8 mouse cellular contexts compared by ENCODE assay signal in the genomic region with DNA sequence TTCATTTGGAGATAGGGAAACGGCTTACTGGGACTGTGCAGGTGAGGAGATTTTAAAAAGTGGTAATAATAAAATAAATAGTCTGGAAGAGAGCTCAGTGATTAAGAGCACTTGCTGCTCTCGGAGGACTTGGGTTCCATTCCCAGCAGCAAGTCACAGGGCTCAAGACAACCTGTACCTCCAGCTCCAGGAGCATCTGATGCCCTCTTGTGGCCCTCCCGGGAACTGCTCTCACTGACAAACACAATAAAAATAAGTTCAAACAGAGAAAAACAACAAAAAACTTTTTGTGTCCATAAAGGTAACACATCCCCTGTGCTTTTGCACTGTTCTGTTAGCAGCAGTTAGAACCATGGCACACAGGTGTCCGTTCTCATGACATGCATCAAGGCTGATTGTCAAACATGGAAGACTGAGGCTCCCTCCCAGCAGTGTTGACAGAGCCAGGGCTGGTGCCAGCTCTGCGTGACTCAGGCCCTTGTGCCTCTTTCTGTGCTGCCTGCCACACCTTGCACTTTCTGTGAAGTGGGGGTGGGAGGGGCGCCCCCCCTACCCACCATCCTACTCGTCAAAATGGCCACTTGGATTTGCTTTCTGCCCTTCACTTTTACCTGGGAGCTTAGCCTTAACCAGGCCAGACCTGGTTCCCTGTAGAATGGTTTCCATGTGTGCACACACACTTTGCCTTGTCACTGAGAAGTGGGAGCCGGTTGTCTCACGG. TPM values are rescaled to one million over a fixed set of nuclear protein-coding genes. Genes with fewer than 3 reads are reported as not detected.
A peak's percentile ranks its signal among the peaks of the same experiment; 100 is the strongest.
DNase-seq lines count a peak whose midpoint lies in the region; ATAC-seq lines count a peak whose summit lies in the region.

No protein-coding gene starts in this region.

- H3K4me2 ChIP-seq in forebrain, embryonic 15.5 days (replicated peaks): no peak overlapping the region
- no peak overlapping the region for H3K4me2 ChIP-seq in liver, embryonic 12.5 days
- no peak overlapping the region for H3K4me2 ChIP-seq in liver, embryonic 13.5 days

- ATAC-seq in forebrain, embryonic 15.5 days (replicated peaks): no peak
- ATAC-seq in liver, embryonic 12.5 days: no peak
- no peak for ATAC-seq in liver, embryonic 13.5 days (ENCODE audit: low read depth)

- H3K4me1 ChIP-seq in forebrain, embryonic 10.5 days: peaks cover 33% of the 10 kb centered on the region
- H3K4me1 ChIP-seq in forebrain, embryonic 15.5 days: peaks cover 29% of the 10 kb centered on the region
- H3K4me1 ChIP-seq in liver, embryonic 12.5 days: peaks cover 34% of the 10 kb centered on the region
- peaks cover 32% of the 10 kb centered on the region for H3K4me1 ChIP-seq in liver, embryonic 13.5 days (replicated peaks)

- no peaks in the 10 kb centered on the region for H3K27me3 ChIP-seq in forebrain, embryonic 10.5 days (ENCODE audit: poor library complexity, severe bottlenecking)
- H3K27me3 ChIP-seq in forebrain, embryonic 15.5 days: no peaks in the 10 kb centered on the region
- no peaks in the 10 kb centered on the region for H3K27me3 ChIP-seq in liver, embryonic 12.5 days (replicated peaks)
- H3K27me3 ChIP-seq in liver, embryonic 13.5 days: no peaks in the 10 kb centered on the region

- WGBS in forebrain, embryonic 10.5 days: 81% methylated on average over 9 of the region's 9 CpGs
- WGBS in forebrain, embryonic 15.5 days: 78% methylated on average over 9 of the region's 9 CpGs
- WGBS in liver, embryonic 12.5 days (ENCODE audit: insufficient replicate concordance): 69% methylated on average over 9 of the region's 9 CpGs
- 69% methylated on average over 9 of the region's 9 CpGs for WGBS in liver, embryonic 13.5 days (ENCODE audit: insufficient replicate concordance)

- H3K36me3 ChIP-seq in forebrain, embryonic 10.5 days (replicated peaks): peaks cover 51% of the 10 kb centered on the region
- H3K36me3 ChIP-seq in forebrain, embryonic 15.5 days: peaks cover 36% of the 10 kb centered on the region
- H3K36me3 ChIP-seq in liver, embryonic 12.5 days: peaks cover 57% of the 10 kb centered on the region
- H3K36me3 ChIP-seq in liver, embryonic 13.5 days: peaks cover 52% of the 10 kb centered on the region

- DNase-seq in forebrain, embryonic 10.5 days (ENCODE audit: extremely low spot score, low spot score): peak; percentile 52
- peak; percentile 63 for DNase-seq in liver
- DNase-seq in R1 (ENCODE audit: low read depth, low spot score): peak; percentile 74
- DNase-seq in liver, embryonic 13.5 days: peak; percentile 34
- peak; percentile 85 for DNase-seq in thymus, postnatal 4 days
- no peak for DNase-seq in frontal cortex, postnatal 36 days (ENCODE audit: low spot score in 2 of 2)

- H3K9ac ChIP-seq in forebrain, embryonic 15.5 days (replicated peaks): no peak overlapping the region
- H3K9ac ChIP-seq in liver, embryonic 12.5 days: no peak overlapping the region
- no peak overlapping the region for H3K9ac ChIP-seq in liver, embryonic 13.5 days

- H3K27ac ChIP-seq in forebrain, embryonic 10.5 days: no peak overlapping the region
- no peak overlapping the region for H3K27ac ChIP-seq in forebrain, embryonic 15.5 days (replicated peaks)
- H3K27ac ChIP-seq in liver, embryonic 12.5 days: no peak overlapping the region
- H3K27ac ChIP-seq in liver, embryonic 13.5 days: no peak overlapping the region

- H3K4me3 ChIP-seq in forebrain, embryonic 10.5 days: no peak overlapping the region
- no peak overlapping the region for H3K4me3 ChIP-seq in forebrain, embryonic 15.5 days
- no peak overlapping the region for H3K4me3 ChIP-seq in liver, embryonic 12.5 days
- no peak overlapping the region for H3K4me3 ChIP-seq in liver, embryonic 13.5 days (replicated peaks)

- no peaks in the 10 kb centered on the region for H3K9me3 ChIP-seq in forebrain, embryonic 10.5 days
- H3K9me3 ChIP-seq in forebrain, embryonic 15.5 days: no peaks in the 10 kb centered on the region
- H3K9me3 ChIP-seq in liver, embryonic 12.5 days (replicated peaks): no peaks in the 10 kb centered on the region
- no peaks in the 10 kb centered on the region for H3K9me3 ChIP-seq in liver, embryonic 13.5 days (replicated peaks)

RNA-seq across cellular contexts. Expression of gene Ube3b, which starts 2.9 kb away (rescaled TPM):
- 49.4 and 51.3 TPM in 2 replicates for polyA plus RNA-seq in forebrain, embryonic 10.5 days (2016; fragmentation: Nextera tagmentation; extraction: Ambion mirVana)
- 40.9 and 41.3 TPM in 2 replicates for polyA plus RNA-seq in forebrain, embryonic 15.5 days (2015; fragmentation: Nextera tagmentation; extraction: Ambion mirVana)
- 25.0 and 26.5 TPM in 2 replicates for polyA plus RNA-seq in liver, embryonic 12.5 days (2016; fragmentation: Nextera tagmentation; extraction: Ambion mirVana)
- 14.5 and 16.2 TPM in 2 replicates for polyA plus RNA-seq in liver, embryonic 13.5 days (2015; fragmentation: Nextera tagmentation; extraction: Ambion mirVana)

RNA-seq across cellular contexts. Expression of gene Kctd10, which starts 3.0 kb away (rescaled TPM):
- 87.2 and 90.2 TPM in 2 replicates for polyA plus RNA-seq in forebrain, embryonic 10.5 days (2016; fragmentation: Nextera tagmentation; extraction: Ambion mirVana)
- 85.7 and 89.3 TPM in 2 replicates for polyA plus RNA-seq in forebrain, embryonic 15.5 days (2015; fragmentation: Nextera tagmentation; extraction: Ambion mirVana)
- polyA plus RNA-seq in liver, embryonic 12.5 days (2016; fragmentation: Nextera tagmentation; extraction: Ambion mirVana): 35.5 and 36.2 TPM in 2 replicates
- polyA plus RNA-seq in liver, embryonic 13.5 days (2015; fragmentation: Nextera tagmentation; extraction: Ambion mirVana): 23.3 and 26.1 TPM in 2 replicates

Comparison
In these comparisons a context has a peak if more than half of its experiments do, and no peak if none do; other contexts are left out.
1. DNase-seq: peak in forebrain, embryonic 10.5 days (single experiment), liver (single experiment), R1 (single experiment), liver, embryonic 13.5 days (single experiment) and thymus, postnatal 4 days (single experiment); none in frontal cortex, postnatal 36 days (0 of 2).